Mouse (Mus musculus) embryonic fibroblast, embryonic 13.5 days (primary cell): ENCODE data around the gene Fhod1. TPM values are rescaled to one million over a fixed set of nuclear protein-coding genes. Genes with fewer than 3 reads are reported as not detected.

Experiments used
- H3K27ac ChIP-seq: 2 replicates; pipeline ENCODE4 v1.5.1; 2012; ENCODE audit warnings: low read length, control low read depth, inconsistent platforms; ENCODE audit not compliant: insufficient read depth
- H3K4me1 ChIP-seq: 2 replicates; pipeline ENCODE4 v1.6.1; 2011; ENCODE audit warnings: low read length; ENCODE audit not compliant: control insufficient read depth, insufficient read depth
- H3K4me3 ChIP-seq: 2 replicates; pipeline ENCODE4 v1.5.1; 2011; ENCODE audit warnings: mild to moderate bottlenecking, control low read depth, low read length; ENCODE audit not compliant: insufficient read depth
- CTCF ChIP-seq: IDR thresholded peaks from 2 replicates; pipeline ENCODE4 v1.5.1; 2011; ENCODE audit warnings: mild to moderate bottlenecking, control low read depth, low read length, moderate library complexity, borderline replicate concordance; ENCODE audit not compliant: insufficient read depth
- POLR2A ChIP-seq: IDR thresholded peaks from 2 replicates; pipeline ENCODE4 v1.6.1; 2011; ENCODE audit warnings: low read depth, mild to moderate bottlenecking, control low read depth, low read length, moderate library complexity
- polyA plus RNA-seq: library from polyadenylated mRNA; stranded (reverse); fragments of >200 nt; gene quantifications from 2 replicates; pipeline ENCODE4 v1.2.4, GENCODE M21; 2011; ENCODE audit warnings: low read depth; ENCODE audit not compliant: missing spikeins, insufficient read length

Gene Fhod1
- 16.0 and 22.6 TPM in 2 replicates for polyA plus RNA-seq

GRCm38 (mm10) chr8:105347428-105348221 is at the start of gene Fhod1:
Gene Fhod1 (minus strand): TSS chr8:105347953.
- Histone ChIP-seq H3K4me3 (peak within 1 kb of the TSS; percentile 90), H3K4me1 (peaks cover 12% of the 10 kb centered on the region), H3K27ac (peak within 1 kb of the TSS; percentile 85)
- TF ChIP-seq CTCF: no peak
- peak; percentile 84 for TF ChIP-seq POLR2A

DNA sequence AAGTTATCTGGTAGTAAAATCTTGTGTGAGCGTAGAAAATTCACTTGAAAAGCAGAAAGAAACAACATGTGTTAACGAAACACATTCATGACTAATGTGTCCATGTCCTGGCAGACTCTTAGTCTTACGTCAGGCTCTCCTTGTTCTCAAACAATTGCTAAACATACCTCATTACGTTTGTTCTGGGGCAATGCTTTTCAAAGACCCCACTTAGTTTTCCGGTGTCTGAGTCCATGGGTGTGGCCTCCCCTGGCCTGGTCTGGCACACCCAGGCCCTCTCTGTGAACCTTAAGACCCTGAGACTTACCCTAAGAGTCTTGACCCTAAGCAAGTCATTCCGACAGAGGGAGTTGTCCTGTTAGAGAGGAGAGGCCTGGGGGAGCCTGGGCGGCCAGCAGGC is 46.2 kb upstream of the Fhod1 start:
- H3K27ac ChIP-seq: no peak overlapping the region
- H3K4me3 ChIP-seq: no peak overlapping the region
- TF ChIP-seq POLR2A (no peak), CTCF (no peak)
- H3K4me1 ChIP-seq: no peaks in the 10 kb centered on the region

DNA sequence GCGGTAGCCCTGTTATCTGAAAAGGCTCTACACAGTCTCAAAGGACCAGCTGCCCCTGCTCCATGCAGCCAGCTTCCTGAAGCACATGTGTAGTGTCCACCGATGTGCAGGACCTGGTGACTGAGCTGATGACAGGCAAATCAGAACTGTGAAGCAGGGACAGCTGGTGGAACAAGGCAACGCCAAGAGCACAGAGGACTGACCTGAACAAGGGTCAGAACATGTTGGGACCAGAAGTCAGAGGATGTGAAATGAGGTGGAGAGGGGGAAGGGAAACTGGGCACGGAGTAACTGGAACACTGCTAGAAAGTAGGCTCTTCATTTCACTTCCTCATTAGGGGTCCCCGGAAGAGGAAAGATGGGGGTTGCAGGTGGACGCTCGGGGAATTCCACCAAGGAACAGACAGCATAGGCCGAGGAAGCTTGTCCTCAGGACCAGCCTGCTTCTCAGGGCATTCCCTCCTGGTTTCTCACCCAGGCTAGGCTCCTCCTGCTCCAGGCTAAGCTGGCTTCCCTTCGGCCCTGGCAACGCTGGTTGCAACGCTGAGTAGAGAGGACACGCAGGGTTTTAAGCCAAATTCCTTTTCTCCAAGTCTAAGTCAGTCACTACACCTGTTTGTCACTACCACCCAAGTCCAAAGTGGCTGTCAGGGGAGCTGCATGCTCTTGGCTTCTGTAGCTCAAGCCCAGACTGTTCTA is 45.5 kb upstream of the Fhod1 start:
- Histone ChIP-seq H3K4me1 (0 out of 2 replicates have a peak, but pooled peaks cover 2% of the 10 kb centered on the region), H3K27ac (no peak overlapping the region), H3K4me3 (no peak overlapping the region)
- TF ChIP-seq CTCF (no peak), POLR2A (no peak)

- TF ChIP-seq CTCF: no peak
- no peak for TF ChIP-seq POLR2A
- H3K27ac ChIP-seq: no peak overlapping the region
- peaks cover 9% of the 10 kb centered on the region for H3K4me1 ChIP-seq
- H3K4me3 ChIP-seq: no peak overlapping the region
These were observed 41.3 kb upstream of the Fhod1 start for GRCm38 (mm10) chr8:105389096-105389495.

DNA sequence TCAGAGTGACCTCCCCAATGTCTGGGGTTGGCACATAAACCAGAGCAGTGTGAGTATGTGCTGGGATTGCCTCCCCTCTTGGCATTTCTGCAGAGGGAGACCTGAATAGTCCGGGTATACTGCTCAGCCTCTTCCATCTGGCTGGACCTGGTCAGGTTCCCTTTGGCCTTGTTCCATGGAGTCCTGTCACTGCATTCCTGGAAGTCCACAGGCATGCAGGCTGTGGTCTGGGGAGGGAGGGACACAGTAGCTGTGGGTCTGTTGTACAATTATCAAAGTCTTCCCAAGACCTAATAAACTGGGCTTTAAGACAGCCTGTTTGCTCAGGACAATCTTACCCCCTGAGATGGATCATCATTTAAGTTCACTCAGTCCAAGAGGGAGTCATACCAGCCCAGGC is 39.4 kb upstream of the Fhod1 start:
- no peak overlapping the region for H3K27ac ChIP-seq
- H3K4me3 ChIP-seq: no peak overlapping the region
- TF ChIP-seq CTCF: no peak
- TF ChIP-seq POLR2A: no peak
- peaks cover 9% of the 10 kb centered on the region for H3K4me1 ChIP-seq

GRCm38 (mm10) chr8:105384070-105384469 is 36.3 kb upstream of the Fhod1 start:
- peaks cover 9% of the 10 kb centered on the region for H3K4me1 ChIP-seq
- no peak overlapping the region for H3K4me3 ChIP-seq
- no peak for TF ChIP-seq CTCF
- no peak overlapping the region for H3K27ac ChIP-seq

- Histone ChIP-seq H3K27ac (no peak overlapping the region), H3K4me1 (no peaks in the 10 kb centered on the region), H3K4me3 (no peak overlapping the region)
- TF ChIP-seq POLR2A (no peak), CTCF (no peak)
These were observed 32.6 kb upstream of the Fhod1 start for GRCm38 (mm10) chr8:105380308-105380707.

- H3K4me3 ChIP-seq: no peak overlapping the region
- no peak overlapping the region for H3K27ac ChIP-seq
- TF ChIP-seq POLR2A (no peak), CTCF (no peak)
- H3K4me1 ChIP-seq: no peaks in the 10 kb centered on the region
These were observed 30.9 kb upstream of the Fhod1 start for GRCm38 (mm10) chr8:105378673-105379072.

- H3K4me1 ChIP-seq: peaks cover 10% of the 10 kb centered on the region
- H3K4me3 ChIP-seq: no peak overlapping the region
- TF ChIP-seq CTCF (0 out of 2 replicates have a peak, but pooled peaks have one; percentile 11), POLR2A (no peak)
- H3K27ac ChIP-seq: no peak overlapping the region
These were observed 26.8 kb upstream of the Fhod1 start for GRCm38 (mm10) chr8:105374513-105374966.

- Histone ChIP-seq H3K27ac (peak within 1 kb of the TSS; percentile 80), H3K4me3 (no peak within 1 kb of the TSS)
These were observed 25.3 kb upstream of the Fhod1 start, which contains the start of gene Plekhg4 for GRCm38 (mm10) chr8:105373032-105373431. Gene Plekhg4 (plus strand): TSS chr8:105373274.

More at GRCm38 (mm10) chr8:105373032-105373431, 25.3 kb upstream of the Fhod1 start, which contains the start of gene Plekhg4:
- peaks cover 10% of the 10 kb centered on the region for H3K4me1 ChIP-seq
- TF ChIP-seq POLR2A: no peak; the same call in 1 of the 2 replicates
- no peak for TF ChIP-seq CTCF
